Mouse (Mus musculus) thymus, postnatal 10 days (tissue): Measurements from ENCODE around the gene Maml2.

Experiments used
- DNase-seq, 2 experiments: peaks; one replicate each; pipeline ENCODE4 v3.0.0; 2021; ENCODE audit warnings: low spot score in 2 of 2

Gene Maml2

DNA sequence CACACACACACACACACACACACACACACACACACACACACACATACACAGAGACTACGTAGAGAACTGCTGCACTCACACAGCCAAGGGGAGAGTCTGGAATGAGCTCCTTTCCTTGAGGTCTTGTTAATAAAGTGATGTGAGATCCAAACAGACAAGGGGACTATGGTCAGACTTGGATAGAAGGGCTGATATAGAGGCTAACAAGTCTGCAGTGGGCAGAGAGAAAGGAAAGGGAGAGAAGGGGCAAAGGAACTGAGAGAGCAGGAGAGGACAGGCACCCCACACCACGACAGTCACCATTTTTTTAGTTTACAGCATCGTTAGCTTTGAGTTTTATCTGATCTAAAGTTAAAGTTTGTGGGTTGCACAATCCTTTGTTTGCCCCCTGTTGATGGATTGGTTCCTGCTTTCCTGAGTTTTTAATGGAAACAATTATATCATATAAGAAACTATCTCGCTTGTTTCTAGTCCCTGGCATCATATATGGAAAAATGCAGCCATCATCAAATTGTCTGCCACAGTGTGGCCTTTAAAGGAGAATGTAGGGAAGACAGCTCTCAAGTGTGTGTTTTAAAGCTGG lies 149.0 kb downstream of the Maml2 start, which contains the start of gene Gm17571:
Gm17571 (minus strand) TSS at position 51 of the 583 bp plus-strand sequence.
- no peak for DNase-seq

DNA sequence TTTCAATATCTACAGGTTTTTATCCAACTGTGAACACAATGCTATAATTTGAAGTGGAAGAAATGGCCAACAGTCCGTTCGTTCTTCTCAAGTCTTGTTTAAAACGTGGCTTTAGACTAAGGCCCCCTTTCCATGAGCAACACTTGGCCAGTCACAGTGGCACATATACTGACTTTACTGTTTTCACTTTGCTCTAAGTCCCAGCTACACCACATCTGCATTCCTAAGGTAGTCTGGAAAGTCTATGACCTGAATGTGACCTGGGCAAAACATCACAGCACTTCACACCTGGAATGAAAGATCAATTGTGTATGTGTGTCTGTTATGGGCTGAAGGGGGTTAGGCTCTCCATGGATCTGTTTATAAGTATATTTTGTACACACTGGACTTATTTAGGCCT lies 151.0 kb downstream of the Maml2 start:
- DNase-seq, result no peak

DNA sequence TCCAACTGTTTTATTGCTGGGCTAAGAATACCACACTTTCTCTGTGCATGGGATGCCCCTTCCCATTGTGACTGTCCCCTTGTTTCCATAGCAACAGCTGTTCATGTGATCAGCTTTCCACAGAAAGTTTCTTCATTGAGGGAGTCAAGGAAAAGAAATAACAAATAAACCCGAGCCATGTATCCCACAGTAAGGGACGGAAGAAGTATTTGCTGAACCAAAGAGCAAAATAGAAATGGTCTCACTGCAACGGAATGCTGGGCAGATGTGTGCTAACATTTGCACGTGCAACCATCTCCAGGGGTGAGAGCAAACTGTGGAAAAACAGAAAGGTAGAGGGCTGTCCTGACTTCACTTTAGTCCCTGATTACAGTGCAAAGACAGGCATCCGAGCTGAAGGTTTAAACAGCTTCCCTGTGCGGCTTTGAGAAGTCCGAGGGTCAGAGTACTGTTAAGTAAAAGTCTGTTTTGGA lies 156.9 kb downstream of the Maml2 start:
- DNase-seq, result no peak

DNA sequence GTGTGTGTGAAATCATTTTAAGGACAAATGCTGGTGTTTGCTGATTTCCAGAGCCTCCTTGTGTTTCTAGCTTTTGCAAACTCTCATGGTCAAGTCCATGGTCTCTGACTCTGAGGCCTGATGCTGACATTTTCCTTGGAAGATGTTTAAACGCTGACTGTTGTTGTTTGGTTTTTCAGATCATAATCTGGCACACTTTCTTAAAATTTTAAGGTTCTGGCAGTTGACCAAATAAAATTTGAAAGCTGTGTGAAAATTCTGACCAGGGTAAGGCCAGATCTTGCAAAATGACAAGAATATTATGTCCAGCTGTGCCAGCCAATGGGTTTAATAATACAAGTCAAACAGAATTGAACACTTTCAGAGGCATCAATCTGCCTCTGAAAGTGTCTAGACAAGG lies 157.5 kb downstream of the Maml2 start:
- DNase-seq, result no peak

DNA sequence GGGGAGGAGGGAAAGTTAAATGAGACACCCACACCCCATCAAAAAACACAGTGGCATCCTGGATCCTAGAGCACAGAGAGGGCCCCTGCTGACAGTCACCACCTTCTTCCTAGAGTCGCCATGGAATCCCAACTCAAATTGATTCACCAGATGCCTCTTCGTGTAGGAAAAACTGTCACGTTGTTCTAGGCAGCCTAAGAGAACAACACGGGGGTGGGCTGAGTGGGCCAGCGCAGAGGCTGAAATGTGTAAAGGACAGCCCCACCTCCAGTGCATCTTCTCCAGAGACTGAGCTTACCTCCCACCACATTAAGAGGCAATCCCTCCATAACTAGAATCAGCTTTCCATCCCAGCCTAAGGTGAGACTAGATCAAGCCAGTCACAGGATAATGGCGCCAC lies 160.0 kb downstream of the Maml2 start:
- DNase-seq, result no peak

DNA sequence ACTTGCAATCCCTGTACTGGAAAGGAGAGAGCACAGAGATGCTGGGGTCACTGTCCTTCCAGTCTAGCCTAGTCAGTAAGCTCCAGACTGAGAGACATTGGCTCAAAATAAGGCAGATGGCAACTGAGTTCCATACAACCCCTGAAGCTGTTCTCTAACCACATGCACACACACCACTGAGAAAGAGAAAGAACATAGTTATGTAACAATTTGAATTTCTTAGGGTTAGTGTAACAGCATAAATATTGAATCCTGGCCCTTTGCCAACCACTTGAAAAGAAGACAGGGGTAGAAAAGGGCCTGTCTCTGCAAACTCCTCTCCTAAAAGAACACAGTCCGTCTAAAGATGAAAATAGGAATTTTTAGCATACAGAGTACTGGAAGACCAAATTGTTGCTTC lies 161.6 kb downstream of the Maml2 start:
- DNase-seq, result no peak

DNA sequence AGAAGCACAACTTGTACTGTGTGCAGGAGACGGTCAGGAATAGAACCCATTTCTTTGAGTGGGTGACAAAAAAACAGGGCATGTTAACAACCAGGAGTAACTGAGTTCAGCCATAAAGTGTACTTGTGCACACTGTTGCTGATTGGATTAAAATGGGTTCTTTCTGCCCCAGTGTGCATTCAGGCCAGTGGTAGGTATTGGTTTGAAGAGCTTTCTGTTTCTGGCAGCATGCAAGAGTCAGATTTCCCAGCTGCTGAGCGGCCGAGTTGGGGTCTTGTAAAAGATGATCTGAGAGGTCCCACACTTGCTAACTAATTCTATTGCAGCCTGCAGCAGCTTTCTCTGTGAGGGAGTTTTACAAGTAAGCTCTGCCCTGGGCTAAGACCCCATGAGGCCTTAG lies 162.3 kb downstream of the Maml2 start:
- no peak for DNase-seq

DNA sequence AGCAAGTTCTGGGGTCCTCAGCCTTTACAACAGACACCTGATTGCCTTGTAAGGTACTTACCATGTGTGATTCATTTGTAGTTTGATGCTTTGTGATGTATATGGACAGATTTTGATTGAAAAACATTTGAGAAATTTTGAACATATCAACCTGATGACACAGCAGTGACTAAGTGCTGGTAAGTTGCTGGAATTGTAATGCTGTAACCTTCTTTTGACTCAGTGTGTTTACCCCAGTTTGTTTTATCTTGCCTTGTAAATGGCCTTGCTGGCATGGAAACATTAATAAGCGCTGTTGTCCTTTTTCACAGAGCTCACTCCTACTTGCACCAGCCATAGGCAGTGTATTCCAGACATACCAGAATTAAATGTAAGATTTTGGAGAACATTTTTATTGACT lies 163.2 kb downstream of the Maml2 start:
- DNase-seq, result no peak

DNA sequence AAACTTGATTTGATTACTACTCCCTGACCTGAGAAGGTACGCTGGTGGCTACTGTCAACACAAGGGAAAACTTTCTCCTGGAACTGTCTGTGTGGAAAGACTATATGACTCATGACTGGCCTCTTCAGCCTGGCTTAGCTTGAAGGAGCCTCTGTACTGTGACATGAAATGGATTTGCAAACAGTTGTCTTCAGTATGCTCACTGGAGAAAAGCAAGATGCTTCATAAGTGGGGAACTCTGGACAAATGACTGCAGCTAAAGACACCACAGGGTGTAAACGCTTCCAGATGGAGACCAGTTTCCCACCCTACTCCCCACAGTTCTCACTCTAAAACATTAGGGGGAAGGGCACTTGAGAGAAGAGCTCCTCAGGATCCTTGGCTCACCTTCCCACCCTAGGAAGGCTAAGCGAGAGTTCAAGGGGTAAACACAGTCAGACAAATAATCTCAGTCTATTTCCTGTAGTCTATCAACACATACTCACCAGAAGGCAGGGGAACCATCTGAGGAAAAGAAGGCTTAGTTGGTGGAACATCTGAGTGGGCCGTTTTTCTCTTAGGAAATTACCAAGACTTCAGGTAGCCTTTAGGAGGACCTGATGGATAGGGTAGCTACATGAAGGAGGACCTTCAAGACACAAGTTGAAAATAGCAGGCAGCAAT lies 167.7 kb downstream of the Maml2 start:
- DNase-seq, result no peak

DNA sequence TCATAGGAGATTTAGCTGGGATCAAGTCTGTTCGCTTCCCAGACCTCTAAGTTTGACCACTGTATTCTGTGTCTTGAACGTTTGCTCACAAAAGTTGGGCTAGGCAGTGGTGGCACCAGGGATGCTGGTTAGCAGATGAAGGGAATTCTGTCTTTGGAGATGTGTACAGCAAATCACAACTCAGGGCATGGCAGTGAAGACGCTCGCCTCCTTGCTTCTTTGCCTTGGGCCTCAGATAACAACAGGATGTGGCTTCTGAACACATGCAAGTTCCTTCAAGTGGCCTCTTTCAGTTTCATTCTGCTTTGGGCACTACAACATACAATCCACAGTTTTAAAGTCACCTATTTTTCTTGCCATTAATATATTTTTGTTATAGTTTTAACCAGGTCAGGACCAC lies 168.6 kb downstream of the Maml2 start:
- DNase-seq, result peak; percentile 51 to 58

DNA sequence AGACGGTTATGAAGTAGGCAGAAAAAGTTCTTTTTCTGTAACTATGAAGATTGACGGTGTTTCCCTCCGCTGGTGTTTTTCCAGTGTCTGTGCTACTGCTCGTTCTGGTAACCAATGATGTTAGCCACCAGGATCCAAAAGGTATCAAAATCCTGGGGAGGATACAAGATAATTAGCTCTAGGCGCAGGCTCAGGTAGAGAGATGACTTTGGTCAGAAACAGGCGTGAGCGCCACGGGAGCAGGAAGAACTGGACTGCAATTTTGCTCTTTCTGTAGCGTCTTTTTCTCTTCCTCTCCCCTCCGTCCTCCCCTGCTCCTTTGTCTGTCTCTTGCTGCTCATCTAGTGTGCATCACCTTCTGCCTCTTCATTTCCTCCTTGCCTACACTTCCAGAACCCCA lies 169.1 kb downstream of the Maml2 start:
- peak in 1 of 2 experiments; percentile 21 for DNase-seq

DNA sequence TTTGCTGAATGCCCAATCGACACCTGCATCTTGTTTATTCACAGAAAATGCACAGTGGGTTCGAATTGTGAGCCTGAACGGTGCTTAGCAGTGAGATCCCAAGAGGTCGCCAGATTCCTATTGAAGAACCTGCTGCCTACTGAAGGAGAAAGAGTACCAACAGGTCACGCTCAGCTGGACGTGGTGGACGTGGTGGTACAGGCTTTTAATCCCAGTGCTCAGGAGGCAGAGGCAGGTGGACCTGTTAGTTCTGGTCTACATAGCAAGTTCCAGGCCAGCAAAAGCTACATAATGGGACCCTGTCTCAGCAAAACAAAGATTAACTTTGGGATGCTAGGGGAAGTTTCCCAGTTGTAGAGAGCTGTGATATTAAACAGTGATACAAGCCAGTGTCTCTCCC lies 170.0 kb downstream of the Maml2 start:
- no peak for DNase-seq

DNA sequence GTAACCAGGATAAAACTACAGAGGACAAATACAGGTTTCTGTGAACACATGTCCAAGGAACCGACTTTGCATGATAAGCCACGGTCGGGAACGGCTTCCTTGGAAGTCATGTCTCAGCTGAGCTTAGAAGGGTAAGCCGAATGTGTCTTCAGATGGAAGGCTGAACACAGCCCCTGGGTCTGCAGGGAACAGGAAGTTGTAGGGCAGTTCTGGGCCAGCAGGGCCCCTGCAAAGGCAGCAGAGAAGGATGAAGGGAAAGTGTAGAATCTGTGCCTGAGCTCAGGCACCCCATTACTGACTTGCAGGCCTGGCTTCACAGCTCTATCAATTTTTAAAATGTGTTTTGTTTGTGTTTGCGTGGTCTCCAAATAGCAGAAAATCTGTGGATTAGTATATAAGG lies 171.0 kb downstream of the Maml2 start:
- peak; percentile 43 for DNase-seq

DNA sequence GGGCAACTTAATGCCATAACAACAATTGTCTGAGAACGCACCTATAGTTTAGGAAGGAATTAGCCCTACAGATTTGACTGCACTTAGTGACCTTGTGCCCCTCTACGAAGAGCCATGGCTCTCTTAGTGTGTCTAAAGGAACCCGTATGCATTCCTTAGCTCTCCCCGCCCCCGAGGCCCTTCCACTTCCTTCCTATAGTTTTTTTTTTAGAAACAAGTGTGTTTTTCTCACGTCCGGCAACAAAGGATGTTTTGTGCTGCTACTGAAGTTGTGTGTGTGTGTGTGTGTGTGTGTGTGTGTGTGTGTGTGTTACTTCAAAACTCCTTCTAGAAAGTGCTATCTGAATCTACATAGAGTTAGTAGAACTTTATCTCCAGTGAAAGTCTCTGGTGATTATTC lies 172.3 kb downstream of the Maml2 start:
- peak; percentile 48 to 52 for DNase-seq

DNA sequence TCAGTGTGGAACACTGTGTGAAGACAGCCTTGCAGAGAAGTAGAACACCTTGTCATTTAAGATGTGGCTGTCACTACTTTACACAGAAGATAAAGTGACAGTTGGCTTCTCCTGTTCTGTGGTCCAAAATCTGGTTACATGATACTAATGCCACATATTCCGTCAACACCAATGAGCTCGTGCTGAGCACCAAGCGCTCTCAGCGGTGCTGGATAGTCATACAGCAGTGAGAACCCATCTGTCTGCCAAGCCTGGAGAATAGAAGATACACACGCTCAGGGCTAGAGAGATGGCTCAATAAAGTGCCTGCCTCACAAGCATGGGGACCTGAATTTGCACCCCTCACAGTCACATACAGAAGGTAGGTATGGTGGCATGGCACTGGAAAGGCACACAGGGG lies 177.2 kb downstream of the Maml2 start:
- DNase-seq, result no peak

DNA sequence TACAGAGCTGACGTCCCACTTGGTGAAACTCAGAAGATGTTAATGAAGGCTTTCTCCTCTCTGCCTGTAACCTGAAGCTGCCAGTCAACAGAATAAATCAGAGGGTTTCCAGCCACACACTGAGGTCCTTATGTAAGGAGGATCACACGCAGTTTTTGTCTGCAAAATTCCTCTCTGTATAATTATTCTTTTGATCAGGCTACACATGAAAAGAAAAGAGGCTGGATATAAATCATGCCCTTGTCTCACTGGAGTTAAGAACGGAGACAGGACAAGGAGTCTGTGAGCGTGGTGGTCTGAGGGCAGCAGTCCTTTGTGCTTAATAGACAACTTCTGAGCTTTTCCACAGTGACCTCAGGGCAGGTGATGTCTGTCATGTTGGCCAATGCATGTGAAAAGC lies 181.5 kb downstream of the Maml2 start:
- DNase-seq, result no peak

DNA sequence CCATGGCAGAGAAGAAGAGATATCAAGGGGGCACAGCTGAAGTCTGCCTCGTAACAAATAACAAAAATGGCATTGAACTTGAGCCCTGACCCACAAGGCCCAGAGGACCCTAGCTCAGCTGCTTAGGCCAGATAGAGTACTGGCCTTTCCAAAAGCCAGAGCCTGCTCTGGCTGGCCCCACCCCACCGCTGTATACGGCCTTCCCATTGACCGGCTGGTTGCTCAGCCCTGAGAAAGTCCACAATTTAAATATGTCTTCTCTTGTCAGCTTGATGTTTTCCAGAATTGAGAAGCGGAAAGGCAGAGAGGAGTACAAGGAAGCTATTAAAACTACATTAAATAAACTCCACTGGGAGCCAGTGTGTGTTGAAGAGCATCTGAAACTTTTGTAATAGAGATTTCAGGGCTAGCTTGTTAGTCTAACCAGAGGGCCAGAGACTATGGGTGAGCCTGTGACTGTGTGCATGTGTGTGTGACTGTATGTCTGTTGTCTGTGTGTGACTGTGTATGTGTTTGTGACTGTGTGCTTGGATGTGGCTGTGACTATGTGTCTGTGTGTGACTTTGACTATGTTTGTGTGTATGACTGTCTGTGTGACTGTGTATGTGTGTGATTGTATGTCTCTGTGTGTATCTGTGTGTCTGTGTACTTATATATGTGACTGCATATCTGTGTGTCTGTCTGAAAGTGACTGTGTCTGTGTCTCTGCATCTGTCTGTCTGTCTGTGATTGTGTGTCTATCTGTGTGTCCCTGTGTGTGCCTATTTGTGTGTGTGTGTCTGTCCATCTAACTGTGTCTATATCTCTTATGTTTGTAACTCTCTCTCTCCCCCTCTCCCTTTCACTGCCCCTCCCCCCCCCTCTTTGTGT lies 185.7 kb downstream of the Maml2 start:
- no peak for DNase-seq

DNA sequence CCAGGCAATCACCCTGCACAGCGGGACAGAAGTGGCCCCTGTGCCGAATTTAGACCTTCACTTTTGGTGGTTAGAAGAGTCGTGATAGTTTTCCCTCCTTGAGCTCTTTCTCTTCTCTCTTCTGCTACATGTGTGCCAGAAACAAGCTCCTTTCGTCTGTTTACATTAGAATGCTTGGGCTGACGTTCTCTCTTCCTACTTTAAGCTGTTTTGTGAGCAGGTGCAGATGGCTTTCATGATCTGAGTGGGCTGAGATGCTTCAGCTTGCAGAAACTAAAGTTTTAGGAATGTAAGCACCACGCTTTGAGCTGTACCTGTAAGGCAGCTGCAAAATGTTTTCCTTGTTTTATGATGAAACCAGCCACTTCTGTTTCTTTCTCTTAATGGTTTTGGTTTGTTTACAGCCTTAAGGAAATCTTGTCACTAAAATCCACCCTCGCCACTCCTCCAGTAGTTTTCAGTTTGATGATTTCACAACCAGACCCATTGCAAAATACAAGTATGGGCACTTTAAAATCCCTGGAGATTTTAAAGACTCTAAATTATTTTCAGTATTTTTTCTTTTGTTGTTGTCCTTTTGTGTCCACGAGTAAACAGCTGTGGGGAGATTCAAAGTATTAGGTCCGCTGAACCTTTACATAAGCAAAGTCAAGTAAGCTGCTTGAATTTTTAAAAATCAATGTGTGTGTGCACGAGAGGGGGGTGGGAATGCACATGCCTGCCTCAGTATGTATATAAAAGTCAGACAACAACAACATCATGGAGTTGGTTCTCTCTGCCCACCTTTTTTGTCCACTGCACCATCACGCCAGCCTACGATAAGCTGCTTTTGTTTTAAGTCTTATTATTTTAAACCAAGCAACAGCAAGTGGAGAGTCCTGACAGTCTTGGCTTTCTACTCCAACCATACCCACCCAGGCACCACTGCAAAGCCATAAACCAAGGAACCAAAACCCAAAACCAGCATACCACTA lies 186.8 kb downstream of the Maml2 start:
- peak in 1 of 2 experiments; percentile 41 for DNase-seq

DNA sequence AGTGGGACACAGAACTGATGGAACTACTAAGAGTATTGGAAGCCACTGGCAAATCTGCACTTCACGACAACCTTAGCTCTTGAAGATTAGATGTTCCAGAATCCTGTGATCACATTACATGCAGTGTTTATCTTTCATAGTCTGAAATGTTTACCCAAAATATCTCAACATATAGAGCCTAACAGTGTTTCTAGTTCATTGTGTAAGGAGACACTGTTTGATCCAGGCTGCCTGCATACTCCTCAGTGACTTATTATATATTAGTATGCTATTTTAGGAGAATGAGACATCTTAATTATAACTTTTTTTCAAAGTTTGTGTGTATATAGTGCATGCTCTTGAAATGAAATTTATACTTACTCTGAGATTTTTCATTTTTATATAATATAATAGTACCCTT lies 188.2 kb downstream of the Maml2 start:
- no peak for DNase-seq

DNA sequence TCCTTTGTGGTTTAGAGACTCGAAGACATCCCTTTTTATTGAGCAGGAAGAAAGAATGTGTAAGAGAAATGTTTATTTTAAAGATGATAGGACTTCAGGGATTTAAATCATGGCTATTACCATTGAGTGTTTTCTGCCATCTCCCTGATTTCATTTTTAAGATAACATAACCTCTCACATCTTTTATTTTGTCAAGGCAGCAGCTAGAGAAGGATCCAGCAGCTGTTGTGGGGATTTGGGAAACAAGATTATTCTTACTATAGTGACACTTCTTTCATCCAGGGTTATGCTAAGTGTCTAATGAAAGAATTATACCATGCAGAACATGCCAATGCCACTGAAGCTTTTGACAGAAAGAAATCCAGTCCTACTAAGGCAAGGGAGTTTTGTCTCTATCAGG lies 193.3 kb downstream of the Maml2 start:
- DNase-seq, result no peak

DNA sequence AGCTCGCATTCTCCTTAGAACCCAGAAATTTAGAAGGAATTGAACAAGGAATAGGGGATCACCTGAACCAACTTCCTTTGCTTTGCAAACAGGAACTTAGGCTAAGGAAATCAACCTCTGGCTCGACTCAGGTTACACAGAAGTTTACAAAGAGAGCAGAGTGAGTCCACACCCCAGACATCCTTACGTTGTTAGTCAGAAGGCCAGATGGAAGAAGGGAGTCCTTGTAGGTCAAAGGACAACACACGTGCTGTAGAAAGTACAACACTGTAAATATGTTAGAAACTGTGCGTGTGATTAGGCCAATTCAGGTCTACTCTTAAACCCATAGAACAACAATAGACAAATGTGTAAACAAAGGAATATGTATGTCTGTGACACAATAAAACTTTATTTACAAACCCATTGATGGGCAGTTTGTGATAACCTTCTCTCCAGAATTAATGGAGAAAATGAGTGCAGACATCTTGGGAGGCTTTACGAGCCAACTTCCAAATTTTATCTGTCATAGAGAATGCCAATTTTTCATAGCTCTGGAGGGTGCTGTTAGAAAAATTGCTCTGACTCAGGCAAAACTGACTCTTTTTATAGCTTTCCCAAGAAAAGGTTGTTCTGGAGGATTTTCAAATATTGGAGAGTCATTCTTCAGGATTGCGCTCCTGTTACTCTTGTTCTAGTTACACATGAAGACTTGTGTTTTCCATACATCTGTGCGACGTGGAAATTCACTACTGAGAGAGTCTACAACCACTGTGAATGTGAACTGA lies 194.3 kb downstream of the Maml2 start:
- DNase-seq, result no peak
